Mouse (Mus musculus) adrenal gland, adult 10 weeks (tissue): Measurements from ENCODE around the gene Sorcs3. TPM values are rescaled to one million over a fixed set of nuclear protein-coding genes. Genes with fewer than 3 reads are reported as not detected.

Experiments used
- polyA plus RNA-seq: library from polyadenylated mRNA; stranded (reverse); fragments of 350-450 nt; fragmentation: Illumina TruSeq; extraction: RNeasy Lipid Tissue Mini Kit (QIAGEN cat#74804); gene quantifications from one replicate; pipeline ENCODE4 v1.2.3, GENCODE M21; 2014; ENCODE audit warnings: low read depth, low replicate concordance

Sorcs3 gene
- polyA plus RNA-seq, result not detected

GRCm38 (mm10) chr19:48205929-48206814, at the start of gene Sorcs3:
Gene Sorcs3 (plus strand): TSS chr19:48206025.

